Mouse (Mus musculus): Measurements from ENCODE around the gene Stx8. TPM values are rescaled to one million over a fixed set of nuclear protein-coding genes. Genes with fewer than 3 reads are reported as not detected.

The Stx8 gene
- polyA plus RNA-seq, 1 experiment from 2014 or later: 59.5 TPM

DNA sequence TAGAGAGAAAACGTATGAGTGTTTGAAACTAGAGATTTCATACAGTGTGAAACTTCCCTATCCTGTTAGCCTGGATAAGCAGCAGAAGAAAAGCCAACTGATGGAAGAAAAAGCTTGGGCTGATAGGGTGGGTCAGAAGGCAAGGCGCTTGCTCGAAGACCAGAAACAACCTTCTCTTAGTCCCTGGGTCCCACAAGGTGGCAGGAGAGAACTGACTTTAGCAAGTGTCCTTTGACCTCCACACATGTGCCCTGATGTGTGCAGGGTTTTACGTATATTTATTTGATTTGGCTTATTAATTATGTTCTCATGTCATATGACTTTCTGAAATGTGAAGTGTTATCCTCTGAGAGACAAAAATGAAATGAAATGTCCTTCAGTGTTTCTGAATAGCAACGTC, 60.6 kb downstream of the Stx8 start:
- no peak for ATAC-seq (ENCODE audit: low FRiP score, low read depth)
- Histone ChIP-seq H3K4me1 (replicated peaks) (no peaks in the 10 kb centered on the region), H3K27ac (replicated peaks) (no peak overlapping the region), H3K9me3 (no peaks in the 10 kb centered on the region), H3K9ac (no peak overlapping the region), H3K4me2 (no peak overlapping the region), H3K36me3 (no peaks in the 10 kb centered on the region), H3K4me3 (no peak overlapping the region), H3K27me3 (no peaks in the 10 kb centered on the region)
- 83% methylated on average over 5 of the region's 5 CpGs for WGBS

GRCm38 (mm10) chr11:68029079-68029478, 63.1 kb downstream of the Stx8 start:
- H3K36me3 ChIP-seq: no peaks in the 10 kb centered on the region
- ATAC-seq (ENCODE audit: low FRiP score, low read depth): no peak
- no peak overlapping the region for H3K9ac ChIP-seq
- no peaks in the 10 kb centered on the region for H3K4me1 ChIP-seq (replicated peaks)
- no peaks in the 10 kb centered on the region for H3K27me3 ChIP-seq
- H3K4me3 ChIP-seq: no peak overlapping the region
- no peak overlapping the region for H3K27ac ChIP-seq (replicated peaks)
- no peak overlapping the region for H3K4me2 ChIP-seq
- 53% methylated on average over 4 of the region's 4 CpGs for WGBS
- H3K9me3 ChIP-seq: no peaks in the 10 kb centered on the region

DNA sequence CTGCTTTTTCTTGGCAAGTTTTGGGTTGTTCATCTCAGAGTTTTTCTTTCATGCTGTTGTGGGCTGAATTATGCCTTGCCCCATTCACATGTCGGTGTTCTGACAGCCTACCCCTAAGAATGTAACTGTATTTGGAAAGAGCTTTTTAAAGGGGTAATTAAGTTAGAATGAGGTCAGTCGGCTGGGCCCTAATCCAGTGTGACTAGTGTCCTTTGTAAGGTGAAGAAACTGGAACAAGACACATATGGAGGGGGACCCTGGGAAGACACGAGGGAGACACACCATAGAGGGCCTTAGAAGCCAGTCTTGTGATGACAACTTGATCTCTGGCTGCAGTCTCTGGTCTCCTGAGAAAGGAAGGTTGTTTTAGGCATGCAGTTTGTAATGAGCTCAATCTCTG, 63.9 kb downstream of the Stx8 start:
- Histone ChIP-seq H3K4me1 (replicated peaks) (no peaks in the 10 kb centered on the region), H3K4me2 (no peak overlapping the region), H3K27me3 (no peaks in the 10 kb centered on the region), H3K9ac (no peak overlapping the region), H3K36me3 (no peaks in the 10 kb centered on the region), H3K4me3 (no peak overlapping the region), H3K27ac (replicated peaks) (no peak overlapping the region), H3K9me3 (no peaks in the 10 kb centered on the region)
- ATAC-seq (ENCODE audit: low FRiP score, low read depth): no peak
- WGBS: 10% methylated on average over 3 of the region's 3 CpGs

- no peaks in the 10 kb centered on the region for H3K9me3 ChIP-seq
- no peak overlapping the region for H3K9ac ChIP-seq
- no peak overlapping the region for H3K4me3 ChIP-seq
- no peaks in the 10 kb centered on the region for H3K36me3 ChIP-seq
- peak; percentile 54; the same call in 1 of the 2 replicates for ATAC-seq (ENCODE audit: low FRiP score, low read depth)
- WGBS: 88% methylated on average over 1 of the region's 1 CpGs
- H3K4me1 ChIP-seq (replicated peaks): no peaks in the 10 kb centered on the region
- no peak overlapping the region for H3K27ac ChIP-seq (replicated peaks)
- H3K4me2 ChIP-seq: no peak overlapping the region
- no peaks in the 10 kb centered on the region for H3K27me3 ChIP-seq
Measured at GRCm38 (mm10) chr11:68030771-68031170, 64.8 kb downstream of the Stx8 start.

- Histone ChIP-seq H3K4me3 (no peak overlapping the region), H3K27me3 (no peaks in the 10 kb centered on the region), H3K36me3 (no peaks in the 10 kb centered on the region), H3K4me1 (replicated peaks) (peaks cover 12% of the 10 kb centered on the region; the same call in 1 of the 2 replicates), H3K9ac (no peak overlapping the region), H3K9me3 (no peaks in the 10 kb centered on the region), H3K4me2 (no peak overlapping the region), H3K27ac (replicated peaks) (no peak overlapping the region)
- WGBS: 92% methylated on average over 2 of the region's 2 CpGs
- ATAC-seq (ENCODE audit: low FRiP score, low read depth): no peak
Measured at GRCm38 (mm10) chr11:68032448-68032847, 66.5 kb downstream of the Stx8 start.

DNA sequence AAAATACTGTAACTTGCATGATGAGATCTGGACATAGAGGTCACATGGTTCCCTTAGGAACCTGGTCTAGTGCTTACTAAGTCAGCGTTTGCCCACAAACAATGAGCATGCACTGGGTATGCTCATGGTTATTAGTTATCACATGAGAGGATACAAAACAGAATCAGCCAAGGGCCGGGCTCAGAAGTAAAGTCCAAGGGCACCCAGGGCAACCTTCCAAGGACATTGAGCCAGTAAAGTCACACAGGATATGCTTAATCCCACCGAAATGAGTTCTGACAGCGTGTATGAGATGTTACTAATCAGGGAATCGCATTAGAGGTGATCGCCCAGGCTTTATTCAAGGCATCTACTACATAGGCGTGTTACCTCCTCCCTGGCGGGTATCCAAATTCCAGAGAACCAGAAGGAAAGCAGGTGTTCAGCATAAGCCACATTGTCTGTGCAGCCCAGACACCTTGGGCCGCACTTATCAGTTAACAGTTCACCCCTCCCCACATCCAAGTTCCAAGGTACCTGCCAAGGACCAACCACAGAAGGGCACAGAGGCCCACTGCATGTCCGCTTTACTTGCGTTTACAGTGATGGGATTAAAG, 67.4 kb downstream of the Stx8 start:
- Histone ChIP-seq H3K4me1 (replicated peaks) (peaks cover 12% of the 10 kb centered on the region; the same call in 1 of the 2 replicates), H3K9me3 (no peaks in the 10 kb centered on the region), H3K4me3 (no peak overlapping the region), H3K9ac (no peak overlapping the region), H3K27me3 (no peaks in the 10 kb centered on the region), H3K27ac (replicated peaks) (no peak overlapping the region), H3K36me3 (no peaks in the 10 kb centered on the region), H3K4me2 (no peak overlapping the region)
- no peak for ATAC-seq (ENCODE audit: low FRiP score, low read depth)
- WGBS: 90% methylated on average over 11 of the region's 11 CpGs

DNA sequence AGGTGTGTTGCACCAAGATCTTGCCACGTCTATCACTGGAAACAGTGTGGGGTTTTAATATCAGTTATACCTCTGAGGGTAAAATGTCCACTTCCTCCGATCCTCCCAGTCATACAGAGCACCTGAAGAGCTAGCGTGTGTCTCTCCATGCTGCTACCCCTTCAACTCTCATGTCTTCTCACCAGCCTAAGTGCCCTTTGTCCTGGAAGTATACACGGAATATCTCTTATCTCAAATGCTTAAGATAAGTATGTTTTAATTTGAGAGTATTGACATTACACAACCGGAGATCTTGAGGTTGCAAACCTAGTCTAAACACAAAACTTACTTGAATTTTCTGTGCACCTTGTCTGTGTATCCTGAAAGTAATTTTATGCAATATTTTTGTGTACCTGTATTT, 68.4 kb downstream of the Stx8 start:
- Histone ChIP-seq H3K27me3 (no peaks in the 10 kb centered on the region), H3K4me3 (no peak overlapping the region), H3K36me3 (no peaks in the 10 kb centered on the region), H3K4me1 (replicated peaks) (peaks cover 12% of the 10 kb centered on the region; the same call in 1 of the 2 replicates), H3K9me3 (no peaks in the 10 kb centered on the region), H3K27ac (replicated peaks) (no peak overlapping the region), H3K4me2 (no peak overlapping the region), H3K9ac (no peak overlapping the region)
- no peak for ATAC-seq (ENCODE audit: low FRiP score, low read depth)
- 96% methylated on average over 5 of the region's 5 CpGs for WGBS

DNA sequence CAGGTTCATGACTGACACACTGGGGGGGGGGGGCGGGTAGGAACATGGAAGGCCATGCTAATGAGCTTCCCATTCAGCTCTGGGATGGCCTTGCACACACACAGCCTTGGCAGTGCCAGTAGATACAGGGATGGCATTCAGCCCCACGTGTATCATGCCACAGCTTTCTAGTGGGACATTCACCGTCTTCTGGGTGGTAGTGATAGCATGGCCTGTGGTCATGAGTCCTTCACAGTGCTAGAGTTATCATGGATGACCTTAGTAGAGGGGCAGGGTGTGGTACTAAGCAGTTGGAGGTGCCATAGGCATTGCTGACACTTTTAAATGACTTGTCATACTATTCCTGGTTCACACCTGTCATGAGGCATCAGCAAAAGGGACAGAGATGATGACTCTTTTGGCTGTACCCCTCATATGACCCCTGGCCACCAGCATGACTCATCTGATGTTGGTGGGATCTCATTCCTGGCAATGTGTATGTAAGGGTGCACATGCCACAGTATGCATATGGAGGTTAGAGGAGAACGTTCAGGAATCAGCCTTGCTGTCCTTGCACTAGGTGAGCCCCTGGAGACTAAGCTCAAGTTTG, 69.4 kb downstream of the Stx8 start:
- no peaks in the 10 kb centered on the region for H3K9me3 ChIP-seq
- H3K4me1 ChIP-seq (replicated peaks): peaks cover 12% of the 10 kb centered on the region; the same call in 1 of the 2 replicates
- H3K9ac ChIP-seq: no peak overlapping the region
- 86% methylated on average over 4 of the region's 4 CpGs for WGBS
- H3K27me3 ChIP-seq: no peaks in the 10 kb centered on the region
- no peak overlapping the region for H3K4me2 ChIP-seq
- H3K4me3 ChIP-seq: no peak overlapping the region
- no peak overlapping the region for H3K27ac ChIP-seq (replicated peaks)
- ATAC-seq (ENCODE audit: low FRiP score, low read depth): no peak
- H3K36me3 ChIP-seq: no peaks in the 10 kb centered on the region

GRCm38 (mm10) chr11:68036133-68036959, 70.4 kb downstream of the Stx8 start:
- H3K4me1 ChIP-seq (replicated peaks): peaks cover 12% of the 10 kb centered on the region; the same call in 1 of the 2 replicates
- no peak overlapping the region for H3K27ac ChIP-seq (replicated peaks)
- H3K36me3 ChIP-seq: no peaks in the 10 kb centered on the region
- no peak overlapping the region for H3K4me3 ChIP-seq
- no peak overlapping the region for H3K9ac ChIP-seq
- H3K27me3 ChIP-seq: no peaks in the 10 kb centered on the region
- H3K9me3 ChIP-seq: no peaks in the 10 kb centered on the region
- ATAC-seq (ENCODE audit: low FRiP score, low read depth): no peak
- H3K4me2 ChIP-seq: no peak overlapping the region
- WGBS: 72% methylated on average over 20 of the region's 20 CpGs

- H3K27me3 ChIP-seq: no peaks in the 10 kb centered on the region
- no peaks in the 10 kb centered on the region for H3K36me3 ChIP-seq
- no peak overlapping the region for H3K4me2 ChIP-seq
- H3K9ac ChIP-seq: no peak overlapping the region
- 79% methylated on average over 9 of the region's 9 CpGs for WGBS
- H3K4me3 ChIP-seq: no peak overlapping the region
- H3K4me1 ChIP-seq (replicated peaks): peaks cover 12% of the 10 kb centered on the region; the same call in 1 of the 2 replicates
- H3K27ac ChIP-seq (replicated peaks): no peak overlapping the region
- no peaks in the 10 kb centered on the region for H3K9me3 ChIP-seq
- no peak for ATAC-seq (ENCODE audit: low FRiP score, low read depth)
Measured at GRCm38 (mm10) chr11:68037093-68037492, 71.1 kb downstream of the Stx8 start.

- Histone ChIP-seq H3K4me1 (replicated peaks) (peaks cover 12% of the 10 kb centered on the region; the same call in 1 of the 2 replicates), H3K27me3 (no peaks in the 10 kb centered on the region), H3K4me2 (no peak overlapping the region), H3K4me3 (no peak overlapping the region), H3K36me3 (no peaks in the 10 kb centered on the region), H3K27ac (replicated peaks) (no peak overlapping the region), H3K9me3 (no peaks in the 10 kb centered on the region), H3K9ac (no peak overlapping the region)
- 83% methylated on average over 2 of the region's 2 CpGs for WGBS
- no peak for ATAC-seq (ENCODE audit: low FRiP score, low read depth)
Measured at GRCm38 (mm10) chr11:68038101-68038500, 72.1 kb downstream of the Stx8 start.

DNA sequence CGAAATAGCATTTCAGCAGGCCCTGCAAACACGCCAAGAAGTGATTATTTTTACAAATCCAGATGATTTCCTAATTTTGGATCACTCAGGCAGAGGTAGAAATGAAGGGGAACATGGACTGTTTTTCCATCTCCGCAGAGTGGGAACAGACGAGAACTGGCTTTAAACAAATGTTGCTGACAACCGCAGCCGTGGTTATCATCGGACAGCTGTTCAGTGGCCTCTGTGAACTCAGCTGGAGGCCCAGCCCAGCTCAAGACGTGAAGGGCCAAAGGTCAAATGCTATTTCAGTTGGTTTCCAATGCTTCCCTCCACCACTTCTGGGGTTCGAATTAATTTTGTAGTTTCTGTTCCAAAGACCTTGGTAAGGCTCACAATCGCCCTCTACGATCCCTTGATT, 78.2 kb downstream of the Stx8 start:
- Histone ChIP-seq H3K9ac (no peak overlapping the region), H3K9me3 (no peaks in the 10 kb centered on the region), H3K27ac (replicated peaks) (no peak overlapping the region), H3K4me1 (replicated peaks) (peaks cover 14% of the 10 kb centered on the region), H3K4me2 (no peak overlapping the region), H3K27me3 (no peaks in the 10 kb centered on the region), H3K36me3 (no peaks in the 10 kb centered on the region), H3K4me3 (no peak overlapping the region)
- 22% methylated on average over 11 of the region's 11 CpGs for WGBS
- ATAC-seq (ENCODE audit: low FRiP score, low read depth): no peak
